Mouse (Mus musculus): Measurements from ENCODE around the gene Clpx. TPM values are rescaled to one million over a fixed set of nuclear protein-coding genes. Genes with fewer than 3 reads are reported as not detected.
"Not testable (repeated sequence)": the region's sequence is repeated elsewhere in the genome, so short reads cannot be mapped to it uniquely, and the experiment has no call there.

Gene Clpx
- total RNA-seq (2021) = 10 to 100 TPM; 26.0 to 27.4 TPM

DNA sequence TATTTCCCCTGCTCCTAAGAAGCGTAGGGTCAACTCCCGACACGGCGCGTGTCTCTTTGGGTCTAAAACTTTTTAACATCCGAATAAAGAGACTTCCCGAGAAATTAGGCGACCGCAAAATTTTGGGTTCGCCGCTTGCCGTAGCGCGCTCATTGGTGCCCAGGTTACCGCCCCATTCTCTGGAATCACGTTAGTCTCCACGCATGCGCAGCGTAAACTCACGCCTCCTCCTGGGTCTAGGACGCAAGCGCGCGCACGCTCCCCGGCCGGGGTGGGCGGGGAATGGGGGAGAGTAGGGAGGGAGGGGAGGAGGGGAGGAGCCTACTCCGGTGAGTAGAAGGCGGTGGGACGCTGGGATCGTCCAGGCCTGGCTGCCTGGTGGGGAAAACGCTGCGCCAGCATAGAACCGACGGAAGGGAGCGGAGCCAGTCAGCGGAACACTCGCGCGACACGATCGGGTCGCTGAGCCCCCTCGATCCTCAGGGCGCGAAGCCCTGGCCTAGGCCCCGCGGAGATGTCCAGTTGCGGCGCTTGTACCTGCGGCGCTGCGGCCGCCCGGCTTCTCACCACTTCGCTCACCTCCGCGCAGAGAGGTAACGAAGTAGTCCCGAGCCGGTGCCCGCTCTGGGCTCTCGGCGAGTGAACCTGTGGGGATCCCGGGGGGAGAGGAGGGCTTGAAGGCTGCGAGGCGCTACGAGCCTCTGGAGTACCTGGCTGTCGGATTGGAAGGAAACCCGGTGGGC is at the start of gene Clpx:
Gene Clpx (plus strand): TSS at position 288 of the 743 bp plus-strand sequence.
- intact Hi-C loops (cut with DNase I) = no loop called here
- peak; percentile 99 for DNase-seq

- intact Hi-C loops (cut with DNase I) = no loop called here
- DNase-seq = no peak
Observed at GRCm38 (mm10) chr9:65247502-65248376, 46.3 kb upstream of the Clpx start.

GRCm38 (mm10) chr9:65248377-65248690 is 45.7 kb upstream of the Clpx start:
- DNase-seq = no peak
- intact Hi-C loops (cut with DNase I) = no loop called here

DNA sequence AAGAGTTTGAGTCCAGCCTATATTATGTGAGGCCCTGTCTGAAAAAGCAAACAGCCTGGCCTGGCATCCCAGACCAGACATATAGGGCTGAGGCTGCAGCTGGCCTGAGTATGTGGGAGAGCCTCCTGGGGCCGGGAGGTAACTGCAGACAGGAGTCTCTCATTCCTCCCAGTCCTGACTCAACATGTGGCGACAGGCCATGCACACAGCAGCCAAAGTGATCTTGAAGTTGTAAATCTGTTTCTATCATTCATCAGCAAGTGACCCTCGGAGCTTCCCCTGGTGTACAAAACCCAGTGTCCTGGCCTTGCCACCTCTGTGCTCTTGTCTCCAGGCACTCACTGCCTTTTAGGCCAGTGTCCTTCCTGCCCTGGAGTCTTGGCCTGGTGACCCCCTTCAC is 42.0 kb upstream of the Clpx start:
- no peak for DNase-seq
- intact Hi-C loops (cut with DNase I) = no loop called here

DNA sequence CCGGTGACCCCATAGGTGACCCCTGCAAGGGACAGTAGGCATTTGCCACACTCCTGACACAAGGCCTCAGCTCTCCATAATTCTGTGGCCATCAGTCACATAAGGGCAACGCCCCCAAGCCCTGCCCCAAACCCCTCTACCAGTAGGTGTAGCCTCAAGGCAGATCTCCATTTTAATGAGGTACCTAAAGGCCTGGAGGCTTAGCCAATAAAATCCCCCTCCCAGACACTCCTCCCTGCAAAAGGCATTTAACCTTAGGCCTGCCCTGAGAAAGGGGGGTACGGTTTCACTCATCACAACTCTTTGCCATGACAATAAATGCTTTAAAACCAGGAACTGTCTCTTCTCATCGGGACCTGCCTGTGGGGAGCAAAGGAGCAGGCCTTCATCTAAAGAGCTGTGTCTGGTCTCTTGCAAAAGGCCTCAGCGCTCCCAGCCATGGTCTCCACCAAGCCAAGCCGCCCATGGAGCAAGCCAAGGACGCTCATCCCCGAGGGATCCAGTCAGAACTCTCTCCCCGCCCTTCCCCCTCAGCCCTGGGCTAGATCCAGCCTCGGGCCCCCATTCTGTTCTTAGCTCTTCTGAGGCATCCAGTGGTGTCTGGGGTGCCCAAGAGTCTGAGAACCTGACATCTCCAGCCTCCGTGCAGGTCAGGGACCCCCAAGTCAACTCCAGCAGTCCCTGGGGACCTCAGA is 38.0 kb upstream of the Clpx start:
- intact Hi-C loops (cut with DNase I) = no loop called here

GRCm38 (mm10) chr9:65257218-65257910 is 36.7 kb upstream of the Clpx start:
- intact Hi-C loops (cut with DNase I) = no loop called here
- no peak for DNase-seq

More for the DNA sequence above, 38.0 kb upstream of the Clpx start:
- DNase-seq = no peak

DNA sequence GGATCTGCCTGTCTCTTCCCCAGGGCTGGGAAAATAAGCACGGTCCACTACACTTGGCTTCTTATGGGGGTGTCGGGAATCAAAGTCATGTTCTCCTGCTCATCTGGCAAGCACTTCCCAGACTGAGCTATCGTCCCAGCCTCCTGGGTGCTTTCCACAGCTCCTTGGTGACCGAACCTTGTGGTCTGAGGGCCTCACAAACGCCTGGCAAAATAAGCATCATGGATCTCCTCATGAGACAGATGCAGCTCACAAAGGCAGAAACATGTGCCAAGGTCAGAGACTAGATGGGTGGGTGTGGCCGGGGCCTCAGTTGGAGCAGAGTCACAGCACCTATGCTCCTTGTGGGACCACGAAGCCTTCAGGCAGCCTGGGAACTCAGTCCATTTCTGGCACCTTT is 34.7 kb upstream of the Clpx start:
- intact Hi-C loops (cut with DNase I) = no loop called here
- no peak for DNase-seq

DNA sequence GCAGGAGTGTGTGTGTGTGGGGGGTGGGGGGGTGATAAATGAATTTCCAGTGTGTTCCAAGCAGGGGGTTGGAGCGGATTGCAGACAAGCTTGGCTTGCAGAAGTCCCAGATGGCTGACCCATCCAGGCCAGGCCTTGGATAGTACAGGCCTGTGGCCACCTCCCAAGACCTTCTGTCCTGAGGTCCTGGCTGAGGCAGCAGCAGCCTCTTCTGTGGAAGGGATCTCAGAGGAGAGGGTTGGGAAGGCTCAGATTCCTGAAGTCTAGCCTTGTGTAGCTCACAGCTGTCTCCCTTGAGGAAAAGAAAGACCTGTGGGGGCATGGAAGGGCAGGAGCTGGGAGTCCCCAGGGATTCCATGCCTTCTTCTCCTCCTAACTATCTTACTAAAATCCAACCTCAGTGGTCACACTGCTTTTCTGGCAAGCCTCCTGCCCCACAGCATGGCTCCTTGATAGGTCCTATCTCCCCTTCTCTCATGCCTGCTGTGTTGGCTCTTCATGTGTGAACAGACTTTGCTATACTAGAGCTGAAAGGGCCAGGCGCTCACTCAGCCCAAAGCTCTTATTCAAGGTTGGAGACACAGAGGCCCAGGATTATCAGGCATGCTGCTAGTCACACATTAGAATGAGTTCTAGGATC is 32.3 kb upstream of the Clpx start:
- intact Hi-C loops (cut with DNase I) = no loop called here

GRCm38 (mm10) chr9:65262641-65263120 is 31.4 kb upstream of the Clpx start:
- no peak for DNase-seq
- intact Hi-C loops (cut with DNase I) = no loop called here

More for the DNA sequence above, 32.3 kb upstream of the Clpx start:
- DNase-seq = peak; percentile 32

DNA sequence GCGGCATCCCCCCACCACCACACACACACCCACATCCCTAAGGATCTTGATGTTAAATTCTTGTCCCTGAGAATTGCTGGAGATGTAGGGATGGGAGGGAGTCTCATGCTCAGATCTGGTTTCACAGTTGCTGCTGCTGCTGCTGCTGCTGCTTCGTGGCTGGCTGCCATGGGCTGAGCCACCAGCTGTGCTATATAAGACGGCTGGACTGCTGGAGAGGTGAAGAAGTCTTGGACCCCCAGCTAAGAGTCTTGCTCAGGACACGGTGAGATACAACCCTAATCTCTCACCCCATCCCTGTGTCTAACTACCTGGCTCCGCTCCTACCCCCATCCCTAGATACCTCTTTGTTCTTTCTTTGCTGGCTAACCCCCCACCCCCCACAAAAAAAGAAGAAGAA is 29.1 kb upstream of the Clpx start, which contains the start of gene Cilp:
Gene Cilp (plus strand): TSS at position 222 of the 400 bp plus-strand sequence.
- intact Hi-C loops (cut with DNase I) = no loop called here
- DNase-seq = no peak

- peak; percentile 83 for DNase-seq
- intact Hi-C loops (cut with DNase I) = no loop called here
Observed at GRCm38 (mm10) chr9:65267742-65268515, 26.1 kb upstream of the Clpx start.

DNA sequence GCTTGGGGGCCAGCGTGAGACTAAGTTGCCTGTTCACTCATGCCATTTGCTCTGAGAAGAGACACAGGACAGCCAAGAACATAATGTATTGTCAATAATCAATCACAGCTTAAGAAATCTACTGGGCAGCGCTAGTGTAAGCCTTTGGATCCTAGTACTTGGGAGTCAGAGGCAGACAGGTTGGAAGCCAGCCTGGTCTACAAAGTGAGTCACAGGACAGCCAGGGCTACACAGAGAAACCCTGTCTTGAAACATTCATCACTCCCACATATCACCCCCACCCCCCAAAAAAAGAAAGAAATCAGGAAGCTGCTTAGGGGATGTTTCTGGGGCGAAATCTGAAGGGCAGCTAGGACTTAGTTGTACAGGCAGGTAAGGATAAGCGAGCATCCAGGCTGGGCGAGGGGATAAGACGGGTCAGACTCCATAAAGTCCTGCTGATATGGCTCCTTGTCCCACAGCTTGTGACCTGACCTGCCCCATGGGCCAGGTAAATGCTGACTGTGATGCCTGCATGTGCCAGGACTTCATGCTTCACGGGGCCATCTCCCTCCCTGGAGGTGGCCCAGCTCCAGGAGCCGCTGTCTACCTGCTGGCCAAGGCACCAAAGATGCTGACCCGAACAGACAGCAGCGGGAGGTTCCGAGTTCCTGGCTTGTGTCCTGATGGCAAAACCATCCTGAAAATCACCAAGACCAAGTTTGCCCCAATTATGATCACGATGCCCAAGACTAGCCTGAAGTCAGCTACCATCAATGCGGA is 20.8 kb upstream of the Clpx start:
- intact Hi-C loops (cut with DNase I) = no loop called here
- no peak for DNase-seq

DNA sequence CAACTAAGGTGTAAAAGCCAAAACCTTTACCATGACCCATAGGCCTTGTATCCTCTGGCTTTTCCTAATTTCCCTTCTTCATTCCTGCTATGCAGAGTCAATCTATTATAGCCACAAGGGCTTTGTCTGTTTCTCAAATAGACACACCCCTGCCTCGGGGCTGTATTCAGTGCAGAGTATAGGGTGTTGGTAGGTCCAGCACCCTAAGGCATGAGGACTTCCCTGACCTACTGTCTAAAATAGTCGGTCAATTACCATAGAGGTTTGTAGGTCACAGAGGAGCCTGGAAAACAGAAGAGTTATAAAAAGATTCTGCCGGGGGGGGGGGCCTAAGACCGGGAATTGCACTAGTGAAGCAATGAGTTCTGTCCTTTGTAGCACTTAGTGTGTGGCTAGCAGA is 20.2 kb upstream of the Clpx start:
- DNase-seq = no peak
- intact Hi-C loops (cut with DNase I) = no loop called here

GRCm38 (mm10) chr9:65274851-65275250 is 19.2 kb upstream of the Clpx start:
- intact Hi-C loops (cut with DNase I); DNase-seq: not testable (repeated sequence)

GRCm38 (mm10) chr9:65275810-65276530 is 18.1 kb upstream of the Clpx start:
- DNase-seq = no peak
- intact Hi-C loops (cut with DNase I) = no loop called here

- DNase-seq = no peak
- intact Hi-C loops (cut with DNase I) = loop anchor here (2.0 to 5.0 kb wide), 2 partner anchors 59 to 85 kb away; no protein-coding TSS in a partner anchor
Observed at GRCm38 (mm10) chr9:65281536-65282151, 12.4 kb upstream of the Clpx start.

DNA sequence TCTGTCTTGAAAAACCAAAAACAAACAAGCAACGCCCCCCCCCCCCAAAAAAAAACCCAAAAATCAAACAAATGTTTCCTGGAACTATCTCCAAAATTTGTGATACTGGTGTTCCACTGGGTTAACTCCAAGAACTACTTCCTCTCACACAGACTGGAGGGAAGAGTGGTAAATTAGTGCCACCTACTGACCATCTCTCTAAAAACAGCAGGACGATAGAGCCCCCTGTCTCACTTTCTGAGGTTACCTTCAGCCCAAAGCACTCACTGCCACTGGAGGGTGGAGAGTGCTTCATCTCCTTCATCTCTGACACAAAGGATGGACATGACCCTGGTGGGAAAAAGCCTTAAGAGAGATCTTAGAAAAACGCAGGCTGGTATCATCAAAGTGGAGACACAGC is 10.8 kb upstream of the Clpx start:
- no peak for DNase-seq
- intact Hi-C loops (cut with DNase I) = loop anchor here (2.0 to 5.0 kb wide), 2 partner anchors 61 to 86 kb away; no protein-coding TSS in a partner anchor

All from left cerebral cortex, postnatal 4 days (tissue).